Mouse (Mus musculus) v-Abl transformed pro-B cells (cell line): ENCODE measurements at regions not wholly inside any gene's neighbourhood (a gene's known extent, or its start where the extent isn't known, plus 50 kb on each side); places are given as distances from the start of the nearest gene placed in this dataset.
"Not testable (repeated sequence)": the region's sequence is repeated elsewhere in the genome, so short reads cannot be mapped to it uniquely, and the experiment has no call there.

Experiments
- in situ Hi-C, 2 experiments: fragments of 400-800 bp; cut with MboI; formaldehyde crosslinking; loops; one replicate each; pipeline ENCODE4 v1.15.1; 2025; ENCODE audit not compliant: unreplicated experiment in 2 of 2

GRCm38 (mm10) chr5:148747972-148748764 is 181.0 kb downstream of the Katnal1 start:
- in situ Hi-C loops: no loop called here

GRCm38 (mm10) chr5:148747549-148747948 is 181.6 kb downstream of the Katnal1 start:
- in situ Hi-C loops: no loop called here

GRCm38 (mm10) chr5:148746726-148747125 is 182.4 kb downstream of the Katnal1 start:
- in situ Hi-C loops: not testable (repeated sequence)

DNA sequence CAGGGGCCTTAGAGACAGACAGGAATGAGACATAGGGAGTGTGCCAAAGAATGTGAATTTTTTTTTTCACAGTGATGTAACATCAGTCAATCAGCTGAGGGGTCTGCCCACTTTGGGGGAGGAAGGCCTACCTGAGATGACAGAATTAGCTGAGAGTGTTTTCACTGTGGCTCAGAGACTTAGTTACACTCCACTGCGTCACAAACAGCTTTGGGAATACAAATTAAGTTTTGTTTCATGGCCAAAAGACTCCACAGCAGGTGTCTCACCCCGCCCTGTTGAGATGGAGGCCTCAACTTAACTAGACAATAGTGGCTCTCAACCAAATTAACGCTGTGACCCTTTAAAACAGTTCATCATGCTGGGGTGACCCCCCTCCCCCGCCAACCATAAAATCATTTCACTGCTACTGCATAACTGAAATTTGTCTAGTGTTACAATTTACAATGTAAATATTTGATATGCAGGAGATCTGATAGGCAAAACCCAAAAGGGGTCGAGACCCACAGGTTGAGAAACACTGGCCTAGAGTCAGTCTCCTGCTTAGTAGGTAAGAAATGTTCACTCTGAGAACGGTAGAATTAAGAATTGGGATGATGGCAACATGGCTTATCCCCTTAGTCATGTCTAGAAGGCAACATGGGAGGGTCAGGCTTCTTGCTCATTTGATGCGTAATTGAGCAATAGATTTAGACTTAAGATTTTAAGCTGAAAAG is 184.3 kb downstream of the Katnal1 start:
- in situ Hi-C loops: no loop called here

- in situ Hi-C loops: no loop called here
Measured at GRCm38 (mm10) chr5:148742158-148742835, 186.8 kb downstream of the Katnal1 start.

- in situ Hi-C loops: no loop called here
Measured at GRCm38 (mm10) chr5:148741267-148742004, 187.7 kb downstream of the Katnal1 start.

DNA sequence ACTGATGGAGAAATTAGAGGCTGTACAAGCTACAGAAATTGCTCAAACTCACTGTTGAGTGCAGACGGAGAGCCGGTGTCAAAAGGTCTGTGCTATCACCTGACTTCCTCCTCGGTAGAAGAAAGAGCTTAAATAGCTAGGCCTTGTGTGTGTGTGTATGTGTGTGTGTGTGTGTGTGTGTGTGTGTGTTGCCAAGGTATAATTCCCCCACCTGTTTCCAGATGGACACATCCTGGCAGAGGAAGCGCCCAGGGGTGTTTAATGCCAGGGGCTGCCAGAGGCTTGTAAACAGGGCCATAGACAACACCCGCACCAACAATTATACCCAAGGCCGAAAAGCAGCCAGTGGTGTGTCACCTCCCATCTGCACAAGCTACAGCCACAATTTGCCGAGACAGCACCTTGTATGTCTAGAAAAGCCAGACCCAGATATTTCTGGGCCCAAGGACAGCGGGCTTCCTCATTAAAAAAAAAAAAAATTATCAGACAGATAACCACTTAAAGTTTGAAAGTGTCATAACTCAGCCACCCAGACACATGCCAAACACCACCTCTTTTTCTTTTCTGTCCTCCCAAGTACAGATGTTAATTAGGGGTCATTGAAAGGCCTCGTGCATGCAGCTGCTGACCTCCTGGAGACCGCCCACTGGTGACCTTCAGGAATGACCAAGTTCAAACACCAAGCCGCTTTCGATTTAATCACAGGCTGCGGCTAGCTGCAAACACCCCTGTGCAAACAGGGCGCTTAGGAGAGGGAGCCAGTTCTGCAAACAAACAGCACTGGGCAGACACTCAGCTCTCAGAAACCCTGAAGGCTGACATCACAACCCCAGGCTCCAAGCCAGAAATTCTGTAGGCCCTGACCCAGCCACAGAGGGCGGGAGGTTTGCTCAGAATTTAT is 188.0 kb upstream of the Ubl3 start:
- in situ Hi-C loops: no loop called here

DNA sequence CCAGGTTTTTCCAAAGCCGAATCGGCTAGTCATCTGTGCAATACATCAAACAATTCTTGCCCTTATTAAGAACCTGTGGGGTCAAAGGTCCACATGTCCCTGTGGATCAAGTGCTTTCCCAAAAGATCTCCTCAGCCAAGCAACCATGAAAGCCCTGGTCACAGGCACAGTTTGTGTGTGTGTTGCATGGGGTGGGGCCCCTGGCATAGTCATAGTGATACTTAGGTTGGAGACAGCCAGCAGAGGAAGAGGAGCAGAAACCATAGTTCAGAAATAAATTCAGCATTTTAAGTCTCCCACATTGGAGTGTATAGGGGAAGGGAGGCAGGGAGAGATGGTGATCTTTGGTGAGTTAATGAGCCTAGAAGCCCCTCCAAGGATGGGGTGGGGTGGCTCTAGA is 187.1 kb upstream of the Ubl3 start:
- in situ Hi-C loops: no loop called here

DNA sequence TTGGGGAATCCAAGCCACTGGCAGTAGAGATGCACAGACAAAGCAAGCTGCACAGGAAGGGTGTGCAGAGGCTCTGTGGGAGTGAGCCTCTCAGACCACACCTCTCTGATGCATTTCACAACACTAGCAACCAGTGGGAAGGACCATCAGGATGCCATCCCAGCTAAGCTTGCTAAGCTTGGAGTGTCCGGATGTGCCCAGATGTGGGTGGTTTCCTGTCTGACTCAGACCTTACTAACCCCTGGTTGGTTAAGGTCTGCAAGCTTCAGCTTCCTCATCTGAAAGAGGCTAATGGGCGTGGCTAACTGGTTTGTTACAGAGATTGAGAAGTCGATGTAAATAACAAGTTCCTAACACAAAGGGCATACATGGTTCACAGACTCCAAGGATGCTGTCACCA is 186.6 kb upstream of the Ubl3 start:
- in situ Hi-C loops: no loop called here

- in situ Hi-C loops: no loop called here
Measured at GRCm38 (mm10) chr5:148729541-148729940, 177.0 kb upstream of the Ubl3 start.

DNA sequence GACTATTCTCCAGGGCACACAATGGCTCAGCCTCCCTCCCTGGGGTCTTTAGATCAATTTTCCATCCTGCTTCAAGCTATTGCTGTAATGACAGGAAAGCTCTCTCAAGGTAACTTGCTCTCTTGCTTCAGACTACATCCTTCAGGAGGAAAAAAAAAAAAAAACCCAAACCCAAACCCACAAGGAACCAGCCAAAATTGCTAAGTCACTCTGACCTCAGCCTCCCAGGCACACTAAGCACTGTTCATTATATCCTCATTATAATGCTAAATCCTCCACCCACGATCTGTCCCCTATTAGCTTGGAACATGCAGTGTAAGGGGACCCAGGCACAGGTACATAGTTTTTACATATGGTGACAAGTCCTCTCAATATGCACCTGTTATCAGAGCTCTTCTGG is 175.9 kb upstream of the Ubl3 start:
- in situ Hi-C loops: no loop called here

- in situ Hi-C loops: no loop called here
Measured at GRCm38 (mm10) chr5:148726442-148726841, 173.9 kb upstream of the Ubl3 start.

DNA sequence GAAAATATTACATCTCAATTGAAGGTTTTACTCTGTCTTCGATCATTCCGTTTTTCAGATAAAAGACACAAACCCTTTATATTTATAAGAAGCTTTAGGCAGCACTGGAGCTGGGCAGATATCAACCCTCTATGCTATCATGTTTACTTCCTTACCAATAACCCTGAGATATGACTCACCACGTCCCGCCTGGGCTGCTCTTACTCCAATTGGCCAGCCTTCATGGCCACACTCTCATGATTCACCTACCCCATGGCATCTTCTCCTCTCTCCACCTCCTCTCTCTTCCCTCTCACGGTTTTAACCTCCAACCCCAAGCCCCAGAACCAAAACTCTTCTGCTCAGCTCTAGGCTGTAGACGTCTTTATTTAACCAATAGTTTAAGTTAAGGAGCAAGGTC is 171.9 kb upstream of the Ubl3 start:
- in situ Hi-C loops: no loop called here

DNA sequence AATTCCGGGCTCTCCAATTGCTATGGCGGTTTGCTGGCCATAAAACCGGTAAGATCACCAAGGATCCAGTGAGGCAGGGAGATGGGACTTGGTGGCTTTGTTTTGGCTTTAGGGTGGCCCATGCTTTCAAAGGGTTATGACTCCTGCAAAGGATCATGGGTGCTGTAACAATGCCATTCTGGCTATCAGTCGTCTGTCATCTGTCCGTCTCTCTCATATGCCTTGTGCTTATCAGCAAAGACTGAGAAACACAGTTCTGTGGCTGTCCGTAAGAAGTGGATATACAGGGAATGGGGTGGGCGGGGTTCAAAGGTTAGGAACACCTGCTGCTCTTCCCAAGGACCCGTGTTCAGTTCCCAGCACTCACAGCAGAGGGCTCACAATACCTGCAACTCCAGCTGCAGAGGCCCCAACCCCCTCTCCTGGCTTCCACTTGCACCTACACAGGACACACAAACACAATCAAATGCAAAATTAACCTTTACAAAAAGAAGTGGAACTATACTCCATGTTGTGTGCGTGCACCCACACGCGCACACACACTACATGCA is 171.2 kb upstream of the Ubl3 start:
- in situ Hi-C loops: no loop called here

- in situ Hi-C loops: no loop called here
Measured at GRCm38 (mm10) chr5:148720604-148721003, 168.0 kb upstream of the Ubl3 start.

- in situ Hi-C loops: no loop called here
Measured at GRCm38 (mm10) chr5:148716633-148717032, 164.0 kb upstream of the Ubl3 start.

GRCm38 (mm10) chr5:148715218-148715991 is 162.8 kb upstream of the Ubl3 start:
- in situ Hi-C loops: no loop called here

- in situ Hi-C loops: no loop called here
Measured at GRCm38 (mm10) chr5:148714807-148715206, 162.2 kb upstream of the Ubl3 start.

DNA sequence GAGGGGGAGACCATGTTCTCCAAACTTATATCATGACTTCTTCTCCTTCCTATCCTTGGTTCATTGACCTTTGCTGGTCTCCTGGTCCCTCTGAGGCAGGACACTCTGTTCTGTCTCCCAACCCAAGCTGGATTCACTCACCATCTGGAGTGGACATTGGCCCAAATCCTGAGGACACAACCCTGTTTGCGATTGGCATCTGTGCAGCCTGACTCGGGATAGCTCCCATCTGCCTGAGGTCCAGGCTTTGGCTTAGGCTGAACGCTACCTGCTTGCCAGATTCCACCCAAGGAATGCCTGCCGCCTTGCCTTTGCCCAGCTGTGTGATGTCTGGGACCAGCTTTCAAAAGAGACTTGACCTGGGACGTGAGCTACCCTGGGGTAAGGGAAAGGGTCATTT is 161.2 kb upstream of the Ubl3 start:
- in situ Hi-C loops: no loop called here
